Mouse (Mus musculus) left cerebral cortex, adult 11 months (tissue): ENCODE results near the gene Maats1.
"Not testable (repeated sequence)": the region's sequence is repeated elsewhere in the genome, so short reads cannot be mapped to it uniquely, and the experiment has no call there.

Experiments used
- DNase-seq: peaks from one replicate; pipeline ENCODE4 v3.0.0; 2022; ENCODE audit warnings: low spot score

The Maats1 gene

DNA sequence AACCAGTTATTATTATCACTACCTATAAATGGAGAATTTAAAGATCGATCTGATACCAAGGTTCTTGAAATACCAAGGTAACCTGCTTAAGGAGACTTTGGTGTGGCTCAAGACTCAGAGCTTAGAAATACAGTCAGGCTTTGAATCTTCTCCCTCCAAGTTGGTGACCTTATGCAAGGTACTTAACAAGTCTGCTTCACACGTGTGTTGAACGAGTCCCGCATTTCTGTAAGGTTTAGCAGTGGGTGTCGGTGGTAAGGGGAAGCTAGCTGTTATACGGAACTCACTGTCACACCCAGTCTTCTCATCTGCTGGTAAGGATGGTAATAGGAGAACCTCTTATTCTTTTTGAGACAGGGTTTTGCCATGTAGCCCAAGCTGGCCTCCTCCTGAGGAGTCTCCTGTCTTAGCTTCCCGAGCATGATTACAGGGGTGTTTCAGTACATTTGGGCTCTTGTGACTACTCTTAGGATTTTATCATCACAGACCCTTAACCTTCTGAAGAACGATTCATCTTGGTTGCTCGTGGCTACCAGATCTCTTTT, 6.3 kb upstream of the Maats1 start:
- DNase-seq = no peak

DNA sequence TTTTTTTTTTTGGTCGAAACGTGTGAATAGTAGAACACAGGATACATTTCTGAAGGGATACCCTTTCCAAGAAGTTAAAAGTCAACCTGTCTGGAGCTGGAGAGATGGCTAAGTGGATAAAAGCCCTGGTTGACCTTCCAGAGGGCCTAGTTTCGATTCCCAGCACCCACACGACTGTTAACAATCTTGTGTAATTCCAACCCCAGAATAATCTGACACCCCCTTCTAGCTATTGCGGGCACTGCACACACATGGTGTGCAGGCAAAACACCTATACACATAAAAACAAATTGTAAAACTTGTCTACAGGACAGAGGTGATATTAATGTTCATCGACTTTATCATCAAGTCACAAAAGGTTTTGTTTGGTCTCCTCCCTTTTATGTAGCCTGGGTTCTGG, 5.6 kb upstream of the Maats1 start:
- no peak for DNase-seq

DNA sequence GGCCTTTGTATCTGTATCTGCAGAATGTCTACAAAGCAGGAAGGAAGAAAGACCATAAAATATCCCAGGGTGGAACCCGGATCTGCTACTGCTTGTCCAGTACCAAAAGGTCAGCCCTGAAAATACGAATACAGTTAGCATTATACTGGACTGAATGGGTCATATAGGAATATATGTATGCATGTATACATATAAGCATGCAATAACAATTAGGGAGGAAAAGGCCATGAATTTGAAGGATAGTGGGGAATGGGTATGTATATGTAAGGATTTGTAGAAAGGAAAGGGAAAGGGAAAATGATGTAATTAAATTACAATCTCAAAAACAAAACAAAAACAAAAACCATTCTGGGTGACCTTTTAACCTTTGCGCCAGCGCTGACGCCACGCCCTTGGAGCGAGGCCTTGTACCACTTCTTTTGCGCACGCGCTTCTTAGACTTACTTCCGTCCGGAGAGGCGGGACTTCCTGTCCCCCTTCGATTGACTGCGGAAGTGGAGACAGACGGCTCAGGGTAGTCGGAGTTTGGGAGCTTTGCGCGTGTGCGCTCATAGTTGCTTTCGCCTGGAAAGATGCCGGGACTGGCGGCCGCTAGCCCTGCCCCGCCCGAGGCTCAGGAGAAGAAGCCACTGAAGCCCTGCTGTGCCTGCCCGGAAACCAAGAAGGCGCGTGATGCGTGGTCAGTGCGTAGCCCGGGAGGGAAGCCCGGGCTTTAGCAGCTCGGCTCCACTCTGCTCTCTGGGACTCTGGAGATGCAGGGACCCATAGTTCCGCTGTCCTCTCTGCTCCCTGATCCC, 4.8 kb upstream of the Maats1 start, which contains the start of the genes Cox17 and Gm21987:
Gene Cox17 (plus strand): TSS at position 463 of the 797 bp plus-strand sequence.
Gene Gm21987 (plus strand): TSS at position 512 of the 797 bp plus-strand sequence.
- peak; percentile 94 for DNase-seq

DNA sequence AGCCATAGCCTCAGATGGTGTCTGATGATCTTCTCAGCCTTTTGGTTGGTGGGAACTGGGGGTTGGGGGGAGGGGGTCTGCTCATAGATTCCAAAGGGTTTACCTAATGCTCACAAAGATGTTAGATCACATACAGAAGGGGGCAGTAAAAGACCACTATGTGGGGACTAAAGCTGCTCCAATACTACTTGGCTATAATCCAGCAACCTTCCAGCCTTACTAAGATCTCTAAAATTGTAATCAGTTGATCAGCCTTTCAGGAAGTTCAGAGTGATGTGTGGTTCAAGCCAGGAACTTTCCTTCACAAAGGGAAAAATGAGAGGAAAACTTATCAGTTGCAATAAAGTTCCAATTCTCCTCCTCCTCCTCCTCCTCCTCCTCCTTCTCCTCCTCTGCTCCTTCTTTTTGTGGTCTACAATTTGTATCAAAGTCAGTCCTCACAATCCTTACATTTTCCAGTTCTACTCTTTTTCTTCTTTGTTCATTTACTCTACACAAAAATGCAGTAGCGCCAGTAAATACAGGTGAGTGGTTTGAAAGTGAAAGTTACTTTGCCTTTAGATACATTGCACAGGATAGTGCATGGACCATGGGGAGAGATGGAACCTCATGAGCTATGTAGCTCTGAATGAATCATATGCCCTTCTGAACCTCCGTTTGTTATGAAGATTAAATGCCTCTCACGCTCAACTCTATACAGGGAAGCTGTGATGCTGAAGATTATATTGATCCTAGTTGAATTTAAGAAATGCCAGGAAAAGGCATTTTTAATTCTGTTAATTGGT, 3.2 kb upstream of the Maats1 start:
- DNase-seq = no peak

DNA sequence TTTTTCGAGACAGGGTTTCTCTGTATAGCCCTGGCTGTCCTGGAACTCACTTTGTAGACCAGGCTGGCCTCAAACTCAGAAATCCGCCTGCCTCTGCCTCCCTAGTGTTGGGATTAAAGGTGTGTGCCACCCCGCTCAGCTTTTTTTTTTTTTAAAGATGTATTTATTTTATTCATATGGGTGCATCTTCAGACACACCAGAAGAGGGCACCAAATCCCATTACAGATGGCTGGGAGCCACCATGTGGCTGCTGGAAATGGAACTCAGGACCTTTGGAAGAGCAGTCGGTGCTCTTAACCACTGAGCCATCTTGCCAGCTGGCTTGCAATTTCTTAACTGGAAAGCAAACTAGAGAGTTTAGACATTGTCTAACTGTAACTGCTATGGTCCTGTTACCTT, 3.9 kb downstream of the Maats1 start:
- not testable (repeated sequence) for DNase-seq

DNA sequence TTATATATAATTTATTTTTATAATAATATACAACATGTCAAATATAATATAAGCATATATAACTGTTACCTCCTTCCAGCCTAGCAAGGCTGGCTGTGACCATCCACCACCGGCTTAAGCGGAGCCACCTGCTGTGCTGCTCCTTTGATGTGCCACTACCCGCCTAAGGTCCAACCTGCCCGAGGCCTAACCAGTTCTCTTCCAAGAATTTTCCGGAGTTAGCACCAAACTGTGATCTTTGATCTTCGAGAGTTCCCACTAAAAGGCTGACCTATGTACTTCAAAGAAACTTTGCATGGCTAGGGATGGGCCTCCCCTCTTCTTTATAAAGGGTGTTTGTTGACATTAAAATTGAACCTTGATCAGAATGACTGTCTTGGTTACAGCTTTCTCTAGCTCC, 7.5 kb downstream of the Maats1 start:
- no peak for DNase-seq

DNA sequence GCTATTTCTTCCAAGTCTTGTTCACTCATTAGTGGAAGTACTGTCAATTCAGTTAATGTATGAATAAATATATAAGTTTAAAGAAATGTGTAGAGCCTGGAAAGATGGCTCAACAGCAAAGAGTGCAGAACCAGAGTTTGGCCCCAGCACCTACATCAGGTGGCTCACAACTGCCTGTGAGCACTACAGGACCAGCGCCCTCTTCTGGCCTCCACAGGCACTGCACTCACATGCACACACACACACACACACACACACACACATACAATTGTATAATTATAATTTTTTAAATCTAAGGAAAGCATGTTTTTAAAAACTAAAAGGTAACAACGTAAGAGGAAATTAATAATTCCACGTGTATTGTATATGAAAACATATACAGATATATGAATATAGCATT, 12.6 kb downstream of the Maats1 start:
- no peak for DNase-seq

DNA sequence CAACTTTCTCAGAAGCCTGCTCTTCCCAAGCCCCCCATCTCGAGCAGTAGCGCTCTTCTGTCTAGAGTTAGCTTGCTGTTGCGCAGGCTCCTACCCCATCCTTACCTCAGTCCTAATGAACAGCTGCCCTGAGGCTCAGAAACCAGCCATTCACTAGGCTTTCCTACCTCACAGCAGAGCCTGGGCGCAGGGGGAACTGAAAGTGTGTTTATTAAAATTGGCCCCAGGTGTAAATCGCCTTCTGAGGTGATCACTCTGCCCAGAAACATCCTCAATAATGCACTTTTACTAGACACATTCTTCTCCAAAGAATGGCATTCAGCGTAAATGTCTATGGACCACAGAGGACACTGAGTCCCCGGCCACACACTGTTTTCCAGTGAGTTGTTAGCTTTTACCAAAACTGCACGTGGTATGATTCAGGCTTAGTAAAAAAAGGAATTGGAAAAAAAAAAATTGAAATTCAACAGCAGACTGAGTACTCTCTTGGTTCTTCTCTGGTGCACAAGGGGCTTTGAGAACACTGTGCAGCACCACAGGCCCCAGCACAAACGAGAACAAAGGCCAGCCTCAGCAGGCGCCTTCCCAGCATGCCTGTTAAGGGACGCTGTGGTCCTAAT, 15.1 kb downstream of the Maats1 start:
- no peak for DNase-seq

DNA sequence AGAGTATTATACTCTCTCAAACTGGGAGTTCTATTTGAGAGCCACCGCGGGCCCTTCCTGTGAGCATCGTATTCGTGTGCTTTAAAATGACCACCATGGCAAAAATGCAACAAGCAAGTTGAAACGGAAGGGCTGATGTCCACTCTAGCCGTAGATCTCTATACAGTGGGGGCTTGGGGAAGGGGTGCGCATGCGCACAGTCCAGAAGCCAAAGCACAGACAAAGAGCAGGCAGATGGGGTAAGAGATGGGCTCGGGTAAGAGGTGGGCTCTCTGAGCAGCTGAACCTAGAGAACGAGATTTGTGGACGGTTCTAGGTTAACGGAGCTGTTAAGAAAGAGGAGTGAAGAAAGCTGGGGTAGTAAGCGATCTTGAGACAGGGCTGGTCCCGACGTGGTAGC, 17.6 kb downstream of the Maats1 start:
- DNase-seq = no peak

DNA sequence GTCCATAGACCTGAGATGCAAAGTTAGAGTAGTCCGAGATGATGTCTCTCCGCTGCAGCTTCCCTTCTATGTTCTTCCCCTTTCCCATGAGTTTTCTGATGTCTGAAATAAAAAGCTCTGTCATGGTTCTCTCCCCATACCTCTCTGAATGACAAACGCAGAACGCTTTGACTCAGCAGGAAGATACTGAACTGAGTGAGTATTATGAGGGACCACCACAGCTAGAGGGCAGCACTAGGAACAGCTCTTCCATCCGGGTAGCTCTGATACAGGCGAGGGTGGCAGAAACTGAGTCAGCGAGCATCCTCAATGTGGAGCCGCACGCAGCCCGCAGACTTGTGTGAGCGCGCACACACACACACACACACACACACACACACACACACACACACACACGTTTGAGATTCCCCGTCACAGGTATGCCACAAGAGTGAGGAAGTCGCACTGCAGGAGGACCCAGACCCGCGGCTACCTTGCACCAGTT, 20.4 kb downstream of the Maats1 start:
- DNase-seq = peak; percentile 61

DNA sequence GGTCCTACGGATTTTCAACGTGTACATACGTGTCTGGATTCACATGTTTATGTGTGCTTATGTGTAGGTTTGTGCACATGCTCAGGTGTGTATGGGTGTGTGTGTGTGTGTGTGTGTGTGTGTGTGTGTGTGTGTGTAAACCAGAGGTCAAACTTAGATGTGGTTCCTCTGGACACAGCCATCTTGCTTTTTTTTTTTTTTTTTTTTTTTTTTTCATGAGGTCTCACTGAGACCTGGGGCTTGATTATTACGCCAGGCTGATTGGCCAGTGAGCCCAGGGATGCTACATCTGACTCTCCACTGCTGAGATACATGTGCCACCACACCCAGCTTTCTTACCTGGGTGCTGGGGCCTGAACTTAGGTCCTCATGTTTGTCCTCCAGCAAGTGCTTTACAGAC, 22.9 kb downstream of the Maats1 start:
- DNase-seq = no peak

DNA sequence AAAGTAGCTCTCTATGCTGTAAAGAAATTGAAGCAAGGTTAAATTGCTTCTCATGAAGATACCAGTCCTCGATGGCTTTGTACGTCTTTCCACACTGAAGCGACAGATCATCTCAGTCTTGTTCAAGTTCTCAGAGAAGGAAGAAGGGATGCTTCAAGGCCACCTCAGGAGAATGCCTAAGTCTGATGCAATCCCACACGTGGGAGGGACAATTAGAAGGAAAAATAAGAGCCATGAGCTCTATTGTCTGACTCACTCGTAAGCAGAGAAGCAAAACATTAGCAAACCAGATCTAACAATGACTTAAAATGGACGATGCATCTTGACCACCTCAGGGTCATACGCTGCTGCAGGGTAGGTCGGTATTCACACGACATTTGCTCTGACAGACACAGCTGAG, 23.5 kb downstream of the Maats1 start:
- no peak for DNase-seq

DNA sequence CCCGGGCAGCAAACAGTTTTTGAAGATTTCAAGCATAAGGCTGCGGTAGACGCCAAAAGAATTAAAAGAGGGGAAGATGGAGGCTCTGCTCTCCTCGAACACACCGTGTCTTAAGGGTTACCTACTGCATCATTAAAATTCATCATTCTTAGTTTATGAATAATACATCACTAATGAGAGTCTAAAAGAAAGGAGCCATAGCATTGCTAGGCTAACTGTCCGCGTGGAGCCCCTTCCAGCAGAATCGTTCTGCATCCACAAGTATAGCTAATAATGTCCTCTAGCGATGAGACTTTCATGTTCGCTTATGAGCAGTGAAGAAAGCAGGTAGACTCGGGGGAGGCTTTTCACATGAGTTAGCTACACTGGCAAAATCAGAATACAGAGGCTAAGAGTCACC, 33.7 kb downstream of the Maats1 start:
- no peak for DNase-seq

DNA sequence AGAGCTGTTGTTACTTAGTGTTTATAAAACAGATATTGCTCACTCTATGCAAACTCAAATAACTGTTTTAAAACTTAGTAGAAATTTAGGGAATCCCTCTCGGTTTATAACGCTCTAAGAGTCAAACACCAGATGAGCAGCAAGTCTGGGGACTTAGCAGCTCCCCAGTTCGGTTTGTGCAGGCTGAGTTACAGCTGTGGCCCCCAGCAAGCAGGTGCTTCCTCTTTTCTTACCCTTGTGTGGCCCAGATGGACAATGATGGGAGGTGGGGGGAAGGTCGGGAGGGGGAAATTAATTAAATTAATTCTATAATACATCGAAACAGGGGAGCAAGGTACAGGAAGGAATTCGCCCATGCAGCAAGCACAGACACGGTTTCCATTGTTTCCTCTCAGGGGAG, 34.3 kb downstream of the Maats1 start:
- DNase-seq = no peak

DNA sequence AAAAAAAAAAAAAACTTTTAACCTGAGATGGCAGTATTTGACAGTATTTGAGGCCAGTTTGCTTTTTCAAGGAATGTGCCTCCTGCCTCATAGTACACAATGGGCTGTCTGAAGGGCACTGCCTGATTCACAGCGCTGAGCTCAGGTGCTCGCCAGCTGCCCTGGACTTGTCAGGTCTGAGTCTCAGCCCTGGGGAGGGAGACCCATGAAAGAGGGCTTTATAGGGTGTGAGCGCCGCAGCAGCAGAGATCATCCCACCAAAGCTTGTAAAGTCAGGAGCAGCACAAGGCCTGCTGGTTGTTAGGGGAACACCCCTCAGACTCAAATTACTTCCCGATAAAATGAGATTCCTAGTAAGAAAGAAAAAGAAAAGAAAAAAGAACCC, 34.7 kb downstream of the Maats1 start:
- DNase-seq = no peak

DNA sequence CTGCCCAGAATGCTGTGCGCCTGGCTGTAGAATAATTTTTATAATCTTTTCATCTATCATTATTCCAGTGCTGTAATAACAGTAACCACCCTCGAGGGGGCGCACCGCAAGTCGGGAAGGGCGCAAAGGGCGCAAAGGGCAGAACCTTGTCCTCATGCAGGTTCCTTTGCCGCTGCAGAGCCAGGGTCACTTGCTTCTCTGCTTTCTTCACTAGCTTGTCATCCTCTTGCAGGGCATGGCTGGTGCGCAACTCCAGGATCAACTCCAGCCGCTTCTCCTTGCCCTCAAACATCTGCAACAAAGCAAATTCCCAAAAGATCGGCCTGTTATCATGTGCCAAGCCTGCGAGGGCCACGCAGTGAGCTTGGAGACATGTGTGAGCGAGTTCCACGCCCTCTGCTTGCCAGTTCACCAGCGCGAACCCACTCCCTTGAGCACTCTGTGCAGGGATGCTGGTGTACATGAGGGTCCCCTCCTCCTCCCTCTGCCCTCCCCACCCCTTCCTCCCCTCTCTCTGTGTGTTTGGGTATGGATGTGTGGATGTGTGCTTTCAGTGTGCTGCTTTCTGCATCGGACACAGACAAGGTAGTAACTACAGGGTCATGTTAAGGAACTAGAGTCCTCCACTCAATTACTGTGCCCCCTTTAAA, 35.2 kb downstream of the Maats1 start:
- no peak for DNase-seq

DNA sequence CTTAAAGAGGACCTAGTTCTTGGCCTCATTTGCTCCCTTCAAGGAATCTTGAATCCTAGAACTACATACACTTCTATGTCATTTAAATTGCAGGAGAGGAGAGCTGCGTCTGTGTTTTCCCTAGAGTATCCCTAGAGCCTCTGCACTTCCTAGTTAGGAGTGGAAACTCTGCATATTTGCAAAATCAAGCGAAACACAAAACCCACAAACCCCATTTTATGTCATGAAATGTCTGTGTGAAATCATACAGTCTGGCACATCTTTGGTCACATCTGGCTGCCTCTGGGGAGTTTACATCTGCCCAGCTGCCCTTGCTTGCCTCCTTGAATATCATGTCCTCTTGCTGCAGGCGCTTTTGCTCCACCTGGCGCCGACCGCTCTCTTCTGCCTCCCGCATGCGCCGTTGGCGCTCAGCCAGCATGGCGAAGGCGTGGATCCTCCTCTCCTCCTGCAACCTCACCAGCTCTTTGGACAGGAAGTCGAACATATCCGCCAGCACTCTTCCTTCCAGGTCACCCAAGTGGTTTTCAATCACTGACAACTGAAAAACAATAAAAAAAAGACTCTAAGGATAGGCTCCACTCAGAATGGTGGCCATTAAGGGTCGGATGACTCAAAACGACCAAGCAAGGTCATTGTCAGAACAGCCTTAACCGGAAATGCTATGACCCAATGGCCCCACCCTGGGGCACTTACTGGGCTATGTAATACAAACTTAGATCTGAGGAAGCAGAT, 37.3 kb downstream of the Maats1 start:
- DNase-seq = no peak

DNA sequence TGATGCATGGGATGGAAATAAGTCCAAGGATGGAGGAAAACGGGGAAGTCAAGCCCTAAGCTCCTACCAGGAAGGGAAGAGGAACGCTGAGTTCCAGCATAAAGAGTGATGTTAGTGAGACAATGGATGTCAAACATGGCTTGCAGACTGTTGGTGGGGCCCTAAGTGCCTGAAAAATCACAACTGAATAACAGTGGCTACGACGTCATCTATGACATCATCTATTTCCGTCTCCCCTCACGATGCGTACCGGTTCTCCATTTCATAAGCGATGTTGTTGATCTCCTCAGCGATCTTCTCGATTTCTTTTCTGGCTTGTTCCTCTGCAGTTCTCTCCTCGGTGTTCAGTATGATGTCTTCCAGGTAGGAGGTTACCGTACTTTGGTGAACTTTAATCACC, 39.6 kb downstream of the Maats1 start:
- no peak for DNase-seq

DNA sequence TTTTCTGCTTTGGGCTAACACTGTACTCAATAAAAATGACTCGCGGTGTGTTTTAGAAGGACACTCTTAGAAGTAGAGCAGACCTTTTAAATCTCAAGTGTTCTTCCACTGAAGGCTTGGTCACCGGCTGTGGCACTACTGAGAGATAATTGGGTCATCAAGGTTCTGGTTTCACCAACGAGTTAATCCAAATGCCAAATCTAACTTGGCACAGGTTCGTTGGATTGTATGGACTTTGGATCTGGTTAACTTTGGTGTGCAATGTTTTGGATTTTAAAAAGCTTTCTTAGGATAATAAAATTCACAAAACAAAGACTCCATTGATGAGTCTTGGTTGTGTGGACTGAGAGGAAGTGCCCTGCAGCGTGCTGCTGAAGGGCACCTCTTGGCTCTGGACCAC, 43.5 kb downstream of the Maats1 start:
- DNase-seq = no peak

DNA sequence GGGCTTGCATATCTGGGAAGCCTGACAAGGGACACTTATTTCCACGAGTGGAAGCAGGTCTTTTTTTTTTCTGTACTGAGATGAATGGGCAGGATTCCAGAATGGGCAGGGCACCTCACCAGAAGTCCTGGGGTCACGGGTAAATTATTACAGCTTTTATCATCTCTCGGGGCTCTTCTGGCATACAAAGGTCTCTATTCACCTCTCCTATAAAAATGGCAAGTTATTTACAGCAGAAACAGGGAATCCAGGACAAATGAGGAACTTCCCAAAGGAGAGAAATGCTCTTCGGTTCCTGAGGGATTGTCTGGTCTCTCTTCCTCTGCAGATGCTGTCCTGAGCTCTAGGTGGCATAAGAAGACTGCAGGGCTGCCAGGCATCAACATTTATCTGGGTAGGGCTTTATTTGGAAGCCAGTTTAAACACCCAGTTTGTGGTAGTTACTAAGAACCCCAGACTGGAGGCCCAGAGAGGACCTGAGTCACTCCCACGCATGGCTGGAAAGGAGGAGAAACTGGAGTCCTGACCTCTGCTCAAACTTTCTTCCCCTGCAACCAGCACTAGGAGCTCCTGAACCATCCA, 46.5 kb downstream of the Maats1 start:
- peak; percentile 11 for DNase-seq
